Mouse (Mus musculus) MN1 (cell line): ENCODE results near the gene Pcsk6.
A peak's percentile ranks its signal among the peaks of the same experiment; 100 is the strongest.
"Not testable (repeated sequence)": the region's sequence is repeated elsewhere in the genome, so short reads cannot be mapped to it uniquely, and the experiment has no call there.

ENCODE experiments used
- DNase-seq: peaks from one replicate; pipeline ENCODE4 v3.0.0-alpha.2; 2016; ENCODE audit warnings: low spot score

Gene Pcsk6

DNA sequence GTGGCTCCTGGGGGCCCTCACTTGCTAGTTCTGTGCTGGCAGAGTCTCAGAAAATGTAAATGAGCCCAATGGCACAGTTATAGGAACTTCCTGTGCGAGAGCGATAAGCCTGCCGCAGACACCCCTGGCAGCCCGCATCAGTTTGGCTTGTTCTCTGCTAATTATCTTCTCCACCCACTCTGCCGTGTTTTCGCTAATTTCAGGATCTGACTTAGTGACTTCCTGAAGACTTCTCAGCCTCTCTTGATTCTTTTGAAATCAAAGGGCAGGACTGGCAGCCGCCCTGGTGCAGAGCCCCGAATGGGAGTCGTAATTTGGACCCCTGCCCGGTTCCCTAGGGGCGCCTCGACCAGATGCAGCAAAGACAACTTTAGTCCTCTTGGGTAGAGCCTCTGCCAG is 19.8 kb downstream of the Pcsk6 start:
- DNase-seq, result peak; percentile 77

DNA sequence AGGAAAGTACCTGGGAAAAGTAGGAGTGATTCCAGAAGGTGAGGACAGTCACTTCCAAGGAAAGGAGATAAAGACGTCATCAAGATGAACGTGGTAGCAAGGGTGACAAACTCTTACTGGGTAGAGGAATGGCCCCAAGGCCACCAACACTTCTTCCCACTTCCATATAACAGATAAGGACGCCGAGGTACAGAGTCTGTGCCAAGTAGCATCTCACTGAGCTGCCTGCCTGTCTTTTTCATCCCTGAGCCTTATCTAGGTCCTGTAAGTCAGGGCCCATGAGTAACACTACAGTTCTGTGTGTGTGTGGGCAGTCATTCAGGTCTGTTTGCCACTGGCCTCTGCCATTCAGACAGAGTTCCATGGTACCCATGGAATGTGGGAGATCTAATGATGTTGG is 23.4 kb downstream of the Pcsk6 start:
- no peak for DNase-seq

DNA sequence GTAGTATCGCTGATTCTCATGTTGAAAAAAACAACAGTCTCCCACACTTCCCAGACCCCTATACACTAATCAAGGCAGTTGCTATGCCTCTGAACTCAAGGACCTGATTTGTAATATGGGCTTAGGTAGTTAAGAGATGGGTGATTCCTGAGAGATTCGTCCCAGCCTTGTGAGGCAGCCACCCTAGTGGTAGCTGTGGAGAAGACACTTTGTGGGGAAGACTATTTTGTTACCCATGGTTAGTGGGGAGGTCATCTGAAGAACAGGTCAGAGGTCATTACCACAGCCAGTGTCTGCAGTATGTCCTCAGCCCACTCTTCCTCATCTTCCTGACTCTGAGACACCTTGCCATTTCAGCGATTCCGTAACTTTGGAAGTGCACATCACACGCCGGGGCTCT is 24.3 kb downstream of the Pcsk6 start:
- no peak for DNase-seq

DNA sequence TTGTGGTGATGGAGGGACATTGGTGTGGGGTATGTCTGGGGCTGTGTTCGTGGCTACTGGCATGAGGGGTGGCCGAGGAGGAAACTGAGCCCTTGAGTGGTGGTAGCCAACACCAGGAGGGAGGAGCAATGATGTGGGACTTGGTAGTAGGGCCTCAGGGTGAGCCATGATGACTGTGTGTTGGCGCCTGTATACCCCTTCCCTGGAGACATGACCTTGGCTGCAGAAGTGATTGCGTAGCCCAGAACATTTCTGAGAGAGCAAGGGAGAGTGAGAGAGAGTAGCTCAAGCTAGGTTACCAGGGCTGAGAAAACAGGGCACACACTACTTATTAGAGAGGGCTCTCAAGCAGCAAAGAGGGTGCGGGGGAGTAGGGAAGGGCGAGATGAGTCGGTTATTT is 30.3 kb downstream of the Pcsk6 start:
- DNase-seq, result no peak

DNA sequence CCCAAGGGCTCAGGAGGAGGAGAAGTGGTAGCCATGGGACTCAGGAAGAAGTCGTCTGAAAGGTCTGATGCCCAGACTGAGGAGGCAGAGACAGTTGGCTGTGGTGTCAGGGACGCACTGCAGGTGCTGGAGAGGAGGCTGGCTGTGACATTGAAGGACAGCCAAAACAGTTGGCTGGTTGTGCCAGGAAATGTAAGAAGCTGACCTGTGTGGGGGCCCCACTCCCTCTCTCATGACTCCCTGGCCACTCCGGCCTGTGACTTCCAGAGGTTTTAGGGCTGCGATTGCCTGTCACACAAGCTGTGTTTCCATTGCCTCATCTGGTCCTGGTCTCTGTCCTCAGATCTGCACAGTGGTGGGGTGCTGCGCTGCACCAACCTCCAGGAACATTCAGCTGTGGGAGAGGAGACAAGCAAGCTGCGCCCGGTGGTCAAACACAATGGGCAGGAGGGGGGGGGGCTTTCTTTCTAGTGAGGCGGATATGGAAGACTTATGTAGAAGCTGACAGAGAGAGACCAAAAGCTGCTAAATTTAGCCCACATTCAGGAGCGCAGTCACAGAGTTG is 30.8 kb downstream of the Pcsk6 start:
- DNase-seq, result no peak

DNA sequence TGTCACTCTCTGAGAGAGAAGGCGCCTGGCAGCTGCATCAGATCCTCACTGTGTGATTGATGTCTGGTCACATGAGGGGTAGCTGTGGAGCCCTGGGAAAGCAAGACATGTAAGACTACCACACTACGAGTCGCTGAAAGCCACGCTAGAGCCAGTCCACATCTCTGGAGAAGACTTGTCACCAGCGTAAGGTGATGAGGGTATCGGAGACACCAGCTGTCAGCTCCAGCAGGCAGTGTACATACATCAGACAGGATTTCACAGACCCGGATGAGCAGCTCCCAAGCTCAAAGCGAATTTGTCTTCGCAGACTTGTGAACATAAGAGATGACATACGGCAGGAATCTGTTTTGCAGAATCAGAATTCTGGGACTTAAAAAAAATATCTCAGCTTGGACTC is 32.0 kb downstream of the Pcsk6 start:
- no peak for DNase-seq

DNA sequence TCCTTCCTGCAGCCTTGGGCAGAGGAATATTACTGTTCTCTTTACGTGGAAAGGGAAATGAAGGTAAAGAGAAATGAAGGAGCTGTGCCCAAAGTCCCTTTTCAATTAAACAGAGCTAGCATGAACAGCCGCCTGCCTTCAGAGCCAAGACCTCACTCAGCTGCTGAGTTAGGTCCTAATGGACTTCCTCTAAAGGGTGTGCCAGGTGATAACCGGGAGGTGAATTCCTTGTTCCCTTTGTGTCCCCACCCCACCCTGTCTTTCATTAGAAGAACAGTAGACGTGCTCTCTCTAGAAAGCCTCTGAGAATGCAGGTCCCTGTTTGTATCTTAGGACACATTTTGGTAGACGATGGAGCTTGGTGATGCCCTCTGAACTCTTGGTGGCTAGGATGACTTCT is 33.7 kb downstream of the Pcsk6 start:
- DNase-seq, result no peak

DNA sequence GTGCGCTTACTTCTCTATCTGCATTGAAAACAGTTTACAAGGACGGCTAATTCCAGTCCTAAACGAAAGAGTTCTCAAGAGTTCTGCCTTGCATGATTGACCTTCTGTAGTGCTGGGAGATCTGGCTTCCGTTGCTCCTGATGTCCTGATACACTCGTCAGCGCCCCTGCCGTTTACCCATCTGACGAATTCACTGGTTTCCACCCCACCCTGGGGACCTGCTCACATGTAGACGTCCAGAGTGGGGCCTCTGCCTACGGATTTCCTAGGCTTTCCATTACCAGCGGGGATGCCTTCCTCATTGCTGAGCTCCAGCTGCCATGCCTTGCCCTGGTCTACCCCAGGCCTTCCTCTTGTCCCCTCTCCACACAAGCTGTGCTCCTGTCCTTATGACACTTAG is 39.7 kb downstream of the Pcsk6 start:
- no peak for DNase-seq

DNA sequence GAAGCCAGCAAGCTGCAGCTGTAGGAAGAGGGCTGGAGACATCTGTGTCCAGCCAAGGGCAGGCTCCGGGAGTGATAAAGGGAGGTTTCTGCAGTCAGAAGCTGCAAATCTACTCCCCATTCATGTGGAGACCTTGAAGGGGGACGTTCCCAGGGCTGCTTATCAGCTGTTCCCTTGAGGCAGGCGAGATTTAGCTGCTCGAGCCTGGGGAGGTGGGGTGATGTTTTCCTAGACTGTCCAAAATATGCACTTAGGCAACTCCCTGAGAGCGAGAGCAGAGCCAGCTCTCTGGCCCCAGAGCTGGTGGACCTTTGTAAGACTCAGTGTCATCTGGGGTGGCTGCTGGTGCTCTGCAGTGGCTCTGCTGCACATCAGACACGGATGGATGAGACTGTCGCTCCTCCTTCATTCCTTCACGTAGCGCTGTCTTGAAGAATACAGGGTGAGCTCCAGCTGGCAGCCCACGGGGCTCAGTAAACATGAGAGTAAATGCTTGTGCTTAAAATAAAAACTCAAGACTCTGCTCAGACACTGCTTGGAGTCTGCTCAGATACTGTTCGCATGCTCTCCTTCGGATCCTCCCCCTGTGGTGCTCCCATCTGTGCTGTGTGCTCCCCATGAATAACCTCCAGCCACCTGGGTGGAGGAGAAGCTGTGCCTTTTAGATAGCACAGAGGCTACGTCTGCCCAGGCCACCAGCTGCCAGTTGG is 41.1 kb downstream of the Pcsk6 start:
- peak; percentile 57 for DNase-seq

DNA sequence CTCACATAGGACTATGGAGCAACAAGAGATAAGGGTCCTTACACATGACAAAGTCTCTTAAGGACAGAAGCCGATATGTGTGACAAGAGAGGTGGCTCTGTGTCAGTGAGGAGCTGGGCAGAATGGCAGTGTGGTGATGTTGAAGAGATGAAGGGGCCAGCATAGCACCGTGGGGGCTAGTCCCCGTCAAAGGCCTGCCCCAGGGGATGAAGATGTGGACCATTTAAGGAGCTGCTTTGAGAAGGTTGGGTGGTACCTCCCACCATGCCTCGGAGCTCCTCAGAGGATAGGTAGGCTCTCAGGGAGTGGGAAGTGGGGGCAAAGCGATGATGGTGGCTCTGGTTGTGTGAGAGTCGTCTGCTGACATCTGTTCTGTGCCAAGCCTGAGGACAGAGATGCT is 41.9 kb downstream of the Pcsk6 start:
- DNase-seq, result no peak

DNA sequence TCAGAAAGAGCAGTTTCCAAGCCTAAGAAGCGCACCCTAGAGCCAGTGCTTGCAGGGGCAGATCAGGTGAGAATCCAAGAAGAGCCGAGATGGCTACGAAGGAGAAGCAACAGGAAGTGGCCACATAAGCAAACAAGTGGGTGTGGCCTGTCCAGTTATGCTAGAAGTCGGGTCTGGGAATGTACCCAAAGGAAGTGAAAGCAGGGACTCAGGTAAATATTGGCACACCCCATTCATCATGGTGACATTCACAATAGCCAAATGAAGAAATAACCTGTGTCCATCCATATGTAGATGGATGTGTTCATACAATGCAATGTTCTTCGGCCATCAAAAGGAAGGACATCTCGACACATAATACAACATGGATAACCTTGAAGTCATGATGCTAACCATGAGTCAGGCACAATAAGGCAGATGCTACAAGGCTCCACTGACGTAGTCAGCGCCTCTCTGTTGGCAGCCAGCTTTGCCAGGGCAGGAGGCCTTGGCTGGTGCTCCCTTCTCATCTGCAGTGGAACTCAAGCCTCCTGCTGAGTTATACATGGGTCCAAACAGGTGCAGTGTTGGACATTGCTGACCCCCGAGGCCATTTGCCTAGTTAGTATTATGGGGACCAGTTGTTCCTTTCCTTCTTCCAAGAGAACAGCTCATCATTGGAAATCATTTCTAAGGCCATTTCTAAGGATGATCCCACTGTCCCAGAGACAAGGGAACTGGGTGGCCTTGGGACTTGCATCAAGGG is 45.2 kb downstream of the Pcsk6 start:
- DNase-seq, result no peak

DNA sequence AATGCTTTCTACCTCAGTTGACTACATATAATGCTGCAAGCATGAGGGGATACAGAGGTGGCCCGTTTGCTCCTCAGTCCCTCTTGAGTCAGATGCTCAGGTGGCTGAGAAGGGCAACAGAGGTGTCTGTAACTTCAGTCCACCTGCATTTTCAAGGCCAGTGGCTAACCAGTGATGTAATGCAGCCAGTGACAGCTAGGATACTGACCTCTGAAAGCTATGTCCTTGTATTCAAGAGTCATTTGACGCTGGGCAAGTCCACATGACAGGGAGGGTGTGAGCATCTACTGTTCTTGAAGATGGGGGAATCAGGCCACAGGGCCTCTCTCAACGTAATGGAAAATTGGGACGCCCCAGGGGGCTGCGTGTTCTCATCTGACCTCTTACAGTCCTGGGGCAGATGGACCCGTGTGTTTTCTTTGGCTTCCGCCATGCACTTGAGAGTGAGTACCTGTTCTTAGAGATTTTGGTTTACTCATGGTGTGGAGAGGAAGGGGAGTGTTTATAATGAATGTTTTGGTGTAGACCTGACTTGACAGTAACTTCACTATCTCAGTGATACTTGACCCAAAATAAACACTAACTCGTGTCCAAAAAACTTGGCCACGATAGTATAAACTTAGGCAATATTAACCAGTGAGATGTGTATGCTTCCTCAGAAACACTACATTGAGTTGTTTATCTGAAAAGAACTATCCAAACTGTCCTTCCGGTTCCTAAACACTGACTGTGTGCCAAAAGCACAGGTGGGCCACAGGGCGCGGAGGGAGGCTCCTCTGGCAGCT is 48.0 kb downstream of the Pcsk6 start:
- DNase-seq, result no peak

DNA sequence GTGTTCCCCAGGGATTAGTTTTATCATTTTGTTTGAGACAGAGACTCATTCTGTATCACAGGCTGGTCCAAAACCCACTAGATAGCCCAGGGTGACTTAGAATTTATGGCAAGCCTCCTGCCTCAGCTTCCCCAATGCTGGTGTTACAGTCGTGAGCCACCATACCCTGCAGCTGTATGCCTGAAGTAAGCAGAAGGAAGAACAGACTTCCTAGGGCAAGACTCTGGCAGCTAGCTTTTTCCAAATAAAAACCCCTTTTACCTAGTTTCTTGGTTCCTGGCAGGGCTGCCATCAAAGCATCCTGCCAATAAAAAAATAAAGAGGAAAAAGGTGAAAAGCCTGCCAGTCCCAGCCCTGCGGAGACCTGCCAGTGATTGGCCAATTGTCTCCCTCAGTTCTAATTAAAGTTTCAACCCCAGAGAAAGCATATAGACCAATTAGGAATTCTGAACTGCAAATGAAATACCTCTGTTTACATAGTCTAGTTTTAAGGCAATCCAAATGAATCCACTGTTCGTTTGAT is 51.6 kb downstream of the Pcsk6 start:
- no peak for DNase-seq

DNA sequence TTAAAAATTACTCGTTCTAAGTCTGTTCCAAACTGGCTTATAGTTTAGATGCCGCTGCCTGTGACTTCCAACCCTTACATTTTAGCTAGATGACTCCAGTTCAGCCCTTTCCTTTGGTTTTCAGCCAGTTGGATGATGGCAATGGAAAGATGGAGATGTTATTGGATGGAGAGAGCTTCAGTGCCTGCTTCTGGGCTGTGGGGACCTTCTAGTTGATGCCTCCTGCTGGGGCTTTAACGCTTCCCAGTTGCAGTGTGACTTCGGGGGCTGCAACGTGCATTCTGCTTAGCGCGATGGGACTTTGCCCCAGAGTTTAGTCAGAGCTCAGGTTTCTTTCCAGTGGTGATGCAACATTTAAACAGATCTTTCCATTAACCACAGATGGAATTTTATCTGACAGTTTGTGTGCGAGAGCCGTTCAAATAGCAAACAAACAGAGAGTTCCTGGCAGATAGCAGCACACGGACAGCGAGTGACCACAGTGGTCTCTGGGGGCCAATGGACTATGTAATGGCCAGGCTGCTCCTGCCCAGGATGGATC is 53.3 kb downstream of the Pcsk6 start:
- no peak for DNase-seq

DNA sequence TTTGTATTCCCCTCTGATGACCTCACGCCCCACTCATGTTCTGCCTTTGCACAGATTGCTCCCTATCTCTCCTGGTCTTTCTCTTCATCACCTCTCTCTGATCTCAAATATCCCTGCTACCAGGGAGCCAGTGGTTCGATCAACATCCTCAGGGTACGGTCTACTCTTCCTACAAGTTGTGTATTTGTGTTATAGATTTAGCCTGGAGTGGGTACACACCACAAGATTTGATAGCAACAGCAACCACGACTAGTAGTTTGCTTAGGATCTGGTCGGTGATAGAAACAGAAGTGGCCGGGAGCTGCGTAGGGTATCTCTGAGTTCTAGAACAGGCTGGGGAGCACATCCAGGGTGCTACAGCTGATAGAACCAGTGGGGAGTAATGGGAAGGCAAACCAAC is 54.3 kb downstream of the Pcsk6 start:
- no peak for DNase-seq

DNA sequence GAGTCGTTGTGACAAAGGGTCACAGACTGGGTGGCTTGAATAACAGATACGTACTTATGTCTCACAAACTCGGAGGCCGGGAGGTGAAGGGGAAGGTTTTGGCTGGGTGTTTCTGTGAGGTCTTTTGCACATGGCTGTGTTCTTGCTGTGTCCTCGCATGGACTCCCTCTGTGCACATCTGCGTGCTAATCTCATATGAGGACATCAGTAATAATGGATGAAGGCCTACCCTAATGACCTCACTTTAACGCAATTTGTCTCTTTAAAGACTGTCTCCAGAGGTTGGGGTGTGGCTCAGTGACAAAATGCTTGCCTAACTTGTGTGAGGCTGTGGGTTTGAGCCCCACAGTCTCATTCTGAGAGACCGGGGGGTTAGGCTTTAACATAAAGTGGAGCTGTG is 55.0 kb downstream of the Pcsk6 start:
- no peak for DNase-seq

DNA sequence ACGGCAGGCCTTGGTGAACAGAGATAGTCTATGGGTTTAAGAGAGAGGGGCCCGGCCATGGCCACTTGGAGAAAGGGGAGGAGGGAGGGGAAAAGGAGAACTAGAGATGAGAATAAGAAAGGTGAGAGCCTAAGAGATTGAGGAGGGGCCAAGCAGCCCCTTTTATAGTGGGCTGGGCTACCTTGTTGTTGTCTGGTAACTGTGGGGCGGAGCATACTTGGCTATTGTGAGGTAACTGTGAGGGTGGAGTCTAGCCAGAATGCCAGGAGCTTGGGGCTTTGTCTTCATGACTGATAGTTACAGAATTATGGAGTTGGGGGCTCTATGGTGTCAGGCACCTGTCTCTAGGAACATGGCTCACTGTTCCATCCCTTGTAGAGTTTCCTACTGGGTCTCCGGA is 56.9 kb downstream of the Pcsk6 start:
- DNase-seq, result no peak

DNA sequence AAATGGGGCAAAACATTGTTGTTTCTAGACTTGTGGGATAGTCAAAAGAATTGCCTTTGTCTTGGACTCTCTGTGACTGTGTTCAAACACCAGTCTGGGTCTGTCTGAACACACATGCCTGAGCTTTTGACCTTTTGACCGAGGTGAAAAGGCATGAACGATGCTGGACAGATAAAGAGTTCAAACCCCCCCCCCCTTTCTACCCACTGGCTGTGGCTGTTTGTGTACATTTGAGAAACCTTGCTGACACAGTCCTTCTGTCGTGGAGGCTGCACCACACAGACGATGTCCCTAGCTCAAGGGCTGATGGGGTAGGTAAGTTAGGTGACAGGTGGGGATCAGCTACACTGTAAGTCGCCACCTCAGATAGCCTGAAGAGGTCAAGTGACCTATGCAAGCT is 67.9 kb downstream of the Pcsk6 start:
- no peak for DNase-seq

DNA sequence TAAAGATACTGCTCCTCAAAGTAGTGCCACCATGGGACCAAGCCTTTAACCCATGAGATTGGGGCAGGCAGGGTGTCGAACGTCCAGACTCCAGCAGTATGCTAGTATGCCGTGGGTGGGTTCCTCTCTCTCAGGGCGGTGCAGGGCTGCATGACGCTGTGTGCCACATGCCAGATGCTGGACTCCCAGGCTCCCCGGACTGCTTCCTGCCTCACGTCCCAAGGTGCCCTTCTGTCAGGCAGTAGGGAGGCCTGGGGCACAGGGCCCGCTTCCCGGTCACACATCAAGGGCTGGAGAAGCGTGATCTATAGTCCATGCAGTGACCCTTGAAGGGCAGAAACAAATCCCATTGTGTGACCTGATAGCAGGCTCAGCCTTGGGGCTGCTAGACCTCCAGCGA is 68.9 kb downstream of the Pcsk6 start:
- no peak for DNase-seq

DNA sequence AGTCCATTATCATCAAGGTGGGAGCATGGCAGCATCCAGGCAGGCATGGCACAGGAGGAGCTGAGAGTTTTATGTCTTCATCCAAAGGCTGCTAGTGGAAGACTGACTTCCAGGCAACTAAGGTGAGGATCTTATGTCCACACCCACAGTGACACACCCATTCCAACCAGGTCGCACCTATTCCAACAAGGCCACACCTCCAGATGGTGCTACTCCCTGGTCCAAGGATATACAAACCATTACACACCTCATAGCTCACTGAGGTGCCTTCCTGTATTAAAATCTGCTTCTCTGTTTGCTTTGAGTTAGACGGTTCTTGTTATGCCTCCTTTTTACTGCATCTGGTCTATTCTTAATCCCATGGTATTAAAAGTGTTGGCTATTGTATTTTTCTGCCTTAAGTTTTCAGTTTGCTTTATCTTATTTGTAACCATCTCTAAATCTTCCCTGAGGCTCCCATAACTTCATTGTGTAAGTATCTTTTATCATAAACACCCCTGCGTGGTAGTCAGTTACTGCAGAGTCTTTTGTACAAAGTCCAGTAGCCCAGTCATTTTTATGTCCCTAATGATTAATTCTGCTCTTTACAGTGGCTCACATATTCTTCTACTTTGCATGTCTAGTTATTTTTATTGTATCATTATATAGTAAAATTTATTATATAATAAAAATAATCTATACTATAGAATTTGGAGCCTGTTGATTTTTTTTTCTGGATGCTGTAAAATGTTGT is 72.9 kb downstream of the Pcsk6 start:
- not testable (repeated sequence) for DNase-seq

DNA sequence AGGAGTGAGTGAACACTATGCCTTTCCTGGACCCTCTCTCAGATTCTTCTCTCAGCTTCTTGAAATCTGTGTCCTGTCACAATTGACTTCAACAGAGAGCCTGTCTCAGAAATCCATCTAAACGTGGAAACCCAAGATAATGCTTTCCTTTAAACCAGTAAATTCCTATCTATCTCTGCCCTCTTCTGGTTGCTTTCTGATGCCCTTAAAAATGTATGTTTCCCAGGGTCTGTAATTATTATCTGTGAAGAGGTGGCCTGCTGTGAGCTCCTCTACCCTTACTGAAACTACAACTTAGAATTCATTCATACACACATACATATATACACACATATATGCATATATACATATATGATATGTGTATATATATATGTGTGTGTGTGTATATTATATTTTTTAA is 73.7 kb downstream of the Pcsk6 start:
- DNase-seq, result peak; percentile 7

DNA sequence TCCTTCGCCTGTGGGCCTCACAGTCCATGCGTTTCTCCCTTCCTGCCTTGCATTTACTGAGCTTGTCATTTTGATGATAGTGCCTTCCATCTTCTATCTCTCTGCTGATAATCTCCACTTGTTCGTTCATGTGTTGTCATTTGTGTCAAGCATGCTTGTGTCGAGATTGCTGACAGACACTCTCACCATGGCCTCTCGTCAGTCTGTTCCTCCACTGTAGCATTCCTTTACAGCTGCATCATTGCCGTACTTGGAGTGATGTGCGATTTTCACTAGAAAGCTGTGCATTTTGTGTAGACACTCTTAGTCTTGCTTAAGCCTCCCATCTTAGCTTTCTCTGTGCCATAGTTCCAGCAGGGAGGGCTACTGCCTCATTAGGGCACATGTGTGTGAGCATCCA is 79.5 kb downstream of the Pcsk6 start:
- DNase-seq, result no peak
